Mouse (Mus musculus) WW6 (cell line): ENCODE measurements around the gene Zbtb37.
"Not testable (repeated sequence)": the region's sequence is repeated elsewhere in the genome, so short reads cannot be mapped to it uniquely, and the experiment has no call there.

Experiments used
- DNase-seq: peaks from one replicate; pipeline ENCODE4 v3.0.0-alpha.2; 2013; ENCODE audit warnings: low read depth, low spot score

Gene Zbtb37

GRCm38 (mm10) chr1:161033856-161034434 is 704 bp downstream of the Zbtb37 start:
- DNase-seq, result no peak

DNA sequence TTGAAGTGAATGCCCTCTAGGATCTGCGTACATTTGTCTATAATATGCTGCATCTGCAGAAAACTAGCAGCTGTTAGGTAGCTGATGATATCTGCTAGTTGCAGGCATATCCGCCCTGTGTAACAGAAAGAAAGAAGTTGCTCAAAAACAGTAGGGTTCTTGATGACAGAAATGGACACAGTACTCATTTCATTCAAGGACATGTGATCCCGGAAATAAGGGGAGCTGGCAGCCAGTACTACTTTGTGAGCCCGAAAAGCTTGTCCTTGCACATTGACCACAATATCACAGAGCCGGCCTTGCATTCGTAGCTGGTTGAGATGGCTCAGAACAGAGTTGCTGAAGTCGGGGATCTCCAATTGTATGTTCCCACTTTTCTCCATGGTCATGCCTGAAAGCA is 2.3 kb downstream of the Zbtb37 start:
- no peak for DNase-seq

GRCm38 (mm10) chr1:161031881-161032280 is 2.8 kb downstream of the Zbtb37 start:
- no peak for DNase-seq

- DNase-seq, result no peak
Measured at GRCm38 (mm10) chr1:161030058-161030457, 4.6 kb downstream of the Zbtb37 start.

- DNase-seq, result not testable (repeated sequence)
Measured at GRCm38 (mm10) chr1:161028427-161028826, 6.2 kb downstream of the Zbtb37 start.

DNA sequence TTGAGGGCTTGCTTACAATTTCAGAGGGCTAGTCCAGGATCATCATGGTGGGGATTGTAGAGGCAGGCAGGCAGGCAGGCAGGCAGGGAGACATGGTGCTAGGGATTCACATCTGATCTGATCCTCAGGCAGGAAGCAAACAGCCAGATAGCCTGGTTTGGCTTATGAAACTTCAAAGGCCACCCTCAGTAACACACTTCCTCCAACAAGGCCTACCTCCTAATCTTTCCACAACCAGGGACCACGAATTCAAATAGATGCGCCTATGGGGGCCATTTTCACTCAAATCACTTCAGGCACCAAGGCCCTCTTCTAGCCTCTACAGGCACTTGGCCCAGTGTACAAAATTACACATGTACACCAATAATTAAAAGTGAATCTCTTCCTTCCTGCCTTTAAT is 7.5 kb downstream of the Zbtb37 start:
- DNase-seq, result no peak

DNA sequence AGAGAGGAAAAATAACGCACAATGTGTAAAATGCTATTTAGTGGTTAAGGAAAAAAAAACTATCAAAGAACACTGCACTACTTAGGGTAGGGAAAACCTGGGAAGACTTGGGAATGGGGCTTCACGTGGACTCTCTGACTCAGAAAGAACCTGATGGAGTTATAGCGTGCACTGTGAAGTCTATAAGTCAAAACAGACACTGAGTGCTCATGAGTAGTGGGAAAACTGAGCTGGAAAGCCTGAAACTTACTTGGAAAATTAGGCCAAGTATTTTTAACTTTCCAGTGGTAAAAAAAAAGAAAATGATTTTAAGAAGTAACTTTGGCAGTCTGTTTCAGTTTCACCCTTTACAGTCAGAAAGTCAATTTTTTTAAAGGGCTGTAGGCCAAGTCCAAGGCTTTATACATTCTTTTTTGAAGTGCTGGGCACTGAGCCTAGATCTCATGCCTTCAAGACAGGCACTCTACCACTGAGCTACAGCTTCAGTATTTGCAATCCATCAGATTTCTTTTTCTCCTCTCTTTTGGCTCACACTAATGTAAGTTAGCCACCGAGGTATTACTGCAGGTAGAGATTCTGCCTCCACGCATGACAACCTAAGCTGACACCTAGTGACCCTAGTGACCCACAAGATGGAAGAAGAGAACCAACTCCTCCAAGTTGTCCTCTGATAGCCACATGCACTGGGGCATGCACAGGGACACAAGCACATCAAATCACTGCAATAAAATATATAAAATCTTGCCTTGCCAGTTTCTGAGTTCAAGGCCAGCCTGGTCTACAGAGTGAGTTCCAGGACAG is 9.0 kb downstream of the Zbtb37 start:
- DNase-seq, result no peak

DNA sequence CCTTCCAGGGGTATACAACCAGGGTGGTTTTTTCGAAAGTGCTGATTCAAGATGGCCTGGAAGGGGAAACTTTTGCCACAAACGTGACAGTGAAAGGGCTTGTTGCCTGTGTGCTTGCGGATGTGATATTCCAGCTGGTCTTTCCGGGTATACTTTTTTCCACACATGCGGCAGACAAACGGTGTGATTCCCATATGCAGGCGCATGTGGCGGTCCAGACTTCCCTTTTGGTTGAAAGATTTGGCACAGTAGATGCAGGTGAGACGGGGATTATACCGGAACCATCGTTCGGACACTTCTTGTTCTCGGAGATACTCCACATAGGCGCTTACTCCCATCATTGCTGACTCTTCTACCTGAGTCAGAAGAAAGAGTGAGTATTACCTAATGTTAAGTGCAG is 14.6 kb downstream of the Zbtb37 start:
- no peak for DNase-seq

DNA sequence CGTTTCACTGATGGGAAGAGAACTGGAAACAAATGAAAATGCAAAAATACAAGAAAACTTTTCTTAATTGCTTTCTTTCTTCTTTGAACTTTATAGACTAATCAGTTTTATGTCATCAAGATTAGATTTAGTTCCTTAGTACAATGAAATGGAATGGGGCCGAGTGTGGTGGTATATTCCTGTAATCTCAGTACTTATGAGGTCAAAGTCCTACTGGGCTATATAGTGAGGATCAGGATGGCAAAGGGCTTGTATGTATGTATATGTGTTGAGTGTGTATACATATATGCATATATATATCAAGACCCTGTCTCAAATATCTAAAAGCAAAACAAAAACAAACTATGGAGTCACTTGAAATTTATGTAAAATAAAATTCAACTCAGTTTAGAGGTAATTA is 18.3 kb downstream of the Zbtb37 start:
- no peak for DNase-seq

DNA sequence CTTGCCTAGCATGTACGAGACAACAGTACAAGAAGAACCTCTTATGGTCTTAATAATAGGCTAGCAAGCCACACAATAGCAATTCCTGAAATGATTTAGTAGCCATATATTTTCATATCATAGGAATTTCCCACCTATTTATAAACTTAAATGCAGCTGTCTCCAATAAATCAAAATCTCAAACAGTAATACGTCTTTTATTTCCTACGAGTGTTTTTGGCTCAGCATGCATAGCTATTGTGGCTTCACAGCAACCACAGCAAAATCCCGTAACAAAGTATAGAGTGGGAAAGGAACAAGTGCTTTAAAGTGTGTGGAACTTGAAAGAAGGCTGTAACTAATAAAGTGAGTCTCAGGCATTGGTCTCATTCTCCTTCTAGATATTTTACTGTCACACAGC is 24.2 kb downstream of the Zbtb37 start:
- no peak for DNase-seq

GRCm38 (mm10) chr1:161008038-161008437 is 26.6 kb downstream of the Zbtb37 start:
- DNase-seq, result no peak

GRCm38 (mm10) chr1:161006471-161006870 is 28.2 kb downstream of the Zbtb37 start:
- no peak for DNase-seq

GRCm38 (mm10) chr1:161005526-161005925 is 29.1 kb downstream of the Zbtb37 start:
- no peak for DNase-seq

GRCm38 (mm10) chr1:161004942-161005341 is 29.7 kb downstream of the Zbtb37 start:
- DNase-seq, result no peak

- no peak for DNase-seq
Measured at GRCm38 (mm10) chr1:160993851-160994250, 40.8 kb downstream of the Zbtb37 start.

- no peak for DNase-seq
Measured at GRCm38 (mm10) chr1:160989395-160989794, 45.3 kb downstream of the Zbtb37 start.

GRCm38 (mm10) chr1:160986881-160987635 is 47.6 kb downstream of the Zbtb37 start:
- DNase-seq, result no peak

GRCm38 (mm10) chr1:160985477-160985876 is 49.2 kb downstream of the Zbtb37 start:
- DNase-seq, result no peak

DNA sequence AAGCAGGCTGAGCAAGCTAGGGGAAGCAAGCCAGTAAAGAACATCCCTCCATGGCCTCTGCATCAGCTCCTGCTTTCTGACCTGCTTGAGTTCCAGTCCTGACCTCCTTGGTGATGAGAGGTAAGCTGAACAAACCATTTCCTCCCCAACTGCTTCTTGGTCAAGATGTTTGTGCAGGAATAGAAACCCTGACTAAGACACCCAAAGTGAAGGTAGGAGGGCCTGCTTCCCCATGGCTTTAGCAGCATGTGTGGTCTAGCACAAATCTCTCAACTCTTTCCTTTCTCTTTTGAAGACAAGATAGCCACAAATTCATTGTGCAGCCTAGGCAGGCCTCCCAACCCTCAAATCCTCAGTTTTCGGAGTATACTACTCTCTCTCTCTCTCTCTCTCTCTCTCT is 49.9 kb downstream of the Zbtb37 start:
- DNase-seq, result not testable (repeated sequence)

DNA sequence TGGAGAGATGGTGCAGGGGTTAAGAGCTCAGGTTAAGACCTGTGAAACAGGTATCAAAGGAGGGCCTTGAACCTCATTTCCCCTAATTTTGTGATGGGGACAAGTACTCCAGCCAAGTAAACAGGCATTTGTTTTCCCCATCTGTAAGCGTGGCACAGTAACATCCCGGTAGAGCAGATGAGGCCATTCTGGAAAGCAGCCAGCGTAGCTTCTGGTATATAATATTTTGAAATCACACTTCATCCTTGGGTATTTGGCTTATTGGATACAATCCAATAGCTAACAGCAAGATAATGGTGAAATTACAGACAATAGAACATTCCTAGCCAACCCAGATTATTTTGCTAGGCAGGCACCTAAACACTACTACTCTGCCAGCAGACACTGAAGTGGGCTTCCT is 51.8 kb downstream of the Zbtb37 start:
- no peak for DNase-seq

DNA sequence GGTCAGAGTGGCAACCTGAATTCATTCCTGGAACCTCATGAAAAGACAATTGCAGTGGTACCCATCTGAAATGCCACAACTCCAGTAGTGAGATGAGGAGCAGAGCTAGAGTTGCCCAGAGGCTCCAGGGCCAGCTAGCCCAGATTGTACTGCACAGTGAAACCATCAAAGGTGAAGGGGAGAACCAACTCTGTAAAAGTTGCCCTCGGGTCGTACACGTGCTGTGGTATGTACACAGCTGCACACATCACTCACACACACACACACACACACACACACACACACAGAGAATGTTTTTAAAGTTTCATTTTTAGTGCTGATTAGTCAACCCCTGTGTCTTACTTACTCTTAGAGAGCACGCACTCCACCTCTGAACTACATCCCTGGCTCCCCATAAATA is 53.3 kb downstream of the Zbtb37 start:
- DNase-seq, result no peak

GRCm38 (mm10) chr1:160980537-160981234 is 54.0 kb downstream of the Zbtb37 start:
- no peak for DNase-seq
